Mouse (Mus musculus): ENCODE measurements around the gene Acads. TPM values are rescaled to one million over a fixed set of nuclear protein-coding genes. Genes with fewer than 3 reads are reported as not detected.
"Not testable (repeated sequence)": the region's sequence is repeated elsewhere in the genome, so short reads cannot be mapped to it uniquely, and the experiment has no call there.

The Acads gene
- total RNA-seq (2021): 10 to 100 TPM; 58.1 to 67.2 TPM
- long read RNA-seq, experiment 1, transcript Acads-201 (10 exons, 1,870 nt): major isoform, 42 of 53 reads
- long read RNA-seq, experiment 1, partial matches to known transcripts: 2 of 53 reads
- long read RNA-seq, experiment 1, other reads (novel, unspliced or antisense): 9 of 53 reads
- long read RNA-seq, experiment 2, transcript Acads-201 (10 exons, 1,870 nt): major isoform, 58 of 64 reads
- long read RNA-seq, experiment 2, partial matches to known transcripts: 3 of 64 reads
- long read RNA-seq, experiment 2, other reads (novel, unspliced or antisense): 3 of 64 reads

DNA sequence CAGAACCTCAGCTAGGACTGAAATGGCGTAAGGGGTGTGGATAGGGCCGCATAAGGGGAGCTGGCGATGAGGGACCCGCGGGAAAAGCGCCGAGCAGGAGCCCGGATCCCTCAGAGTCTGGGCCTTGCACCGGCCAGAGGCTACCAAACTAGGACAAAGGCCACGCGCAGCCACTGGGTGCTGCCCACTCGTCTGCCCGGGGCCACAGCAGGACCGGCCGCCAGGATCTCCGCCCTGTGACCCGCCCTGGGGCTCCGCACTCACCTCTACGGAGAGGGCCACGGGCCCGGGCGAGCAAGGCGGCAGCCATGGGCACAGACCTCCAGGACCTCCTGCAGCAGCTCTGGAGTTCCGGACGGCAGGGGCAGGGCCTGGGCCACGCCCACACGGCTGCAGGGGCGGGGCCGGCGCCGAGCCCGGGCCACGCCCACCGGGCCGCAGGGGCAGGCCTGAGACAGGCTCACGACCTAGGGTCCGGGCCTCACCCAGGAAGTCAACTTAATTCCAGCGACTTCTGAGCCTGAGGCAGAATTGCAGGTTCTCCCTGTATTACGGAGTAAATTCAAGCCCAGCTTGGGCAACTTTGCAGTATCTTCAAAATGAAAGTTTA is at the start of gene Acads:
Gene Acads, minus strand, starts transcription at position 386 of the 610 bp plus-strand sequence.
- intact Hi-C loops (cut with DNase I; ENCODE audit: low total_unique reads): no loop called here
- DNase-seq: peak; percentile 80

DNA sequence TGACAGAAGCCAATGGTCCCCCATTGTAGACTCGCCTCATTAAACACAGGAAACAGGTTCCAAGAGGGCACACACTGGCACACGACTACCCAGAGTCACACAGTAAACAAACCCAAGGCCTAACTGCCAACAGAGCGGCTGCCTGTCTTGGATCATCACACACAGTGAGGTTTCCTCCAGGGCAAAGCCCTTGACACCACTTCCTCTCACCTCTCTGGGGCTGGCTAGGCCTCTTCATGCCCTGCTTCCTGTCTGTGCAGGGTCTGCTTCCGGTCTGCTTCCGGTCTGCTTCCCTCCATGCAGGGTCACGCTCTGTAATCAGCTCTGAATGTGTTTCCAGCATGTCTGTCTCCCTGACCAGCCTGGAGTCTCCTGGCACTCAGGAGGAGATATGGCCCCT is 48.2 kb upstream of the Acads start:
- intact Hi-C loops (cut with DNase I; ENCODE audit: low total_unique reads): no loop called here
- no peak for DNase-seq

DNA sequence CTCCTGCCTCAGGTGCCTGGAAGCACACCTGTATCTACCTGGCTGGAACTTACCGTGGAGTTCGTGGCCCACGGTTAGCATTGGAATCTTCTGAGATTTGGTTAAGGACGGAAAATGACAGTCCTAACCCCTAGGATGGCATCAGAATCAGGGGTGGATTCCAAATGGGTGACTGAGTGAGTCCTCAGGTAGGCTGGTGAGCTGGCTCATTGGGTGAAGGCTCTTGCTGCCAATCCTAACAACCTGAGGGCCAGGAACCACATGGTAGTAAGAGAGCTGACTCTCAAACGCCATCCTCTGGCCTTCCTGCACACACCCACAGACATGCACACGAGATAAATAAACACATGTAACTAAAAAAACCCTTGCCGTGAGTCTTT is 47.7 kb upstream of the Acads start:
- no peak for DNase-seq
- intact Hi-C loops (cut with DNase I; ENCODE audit: low total_unique reads): no loop called here

DNA sequence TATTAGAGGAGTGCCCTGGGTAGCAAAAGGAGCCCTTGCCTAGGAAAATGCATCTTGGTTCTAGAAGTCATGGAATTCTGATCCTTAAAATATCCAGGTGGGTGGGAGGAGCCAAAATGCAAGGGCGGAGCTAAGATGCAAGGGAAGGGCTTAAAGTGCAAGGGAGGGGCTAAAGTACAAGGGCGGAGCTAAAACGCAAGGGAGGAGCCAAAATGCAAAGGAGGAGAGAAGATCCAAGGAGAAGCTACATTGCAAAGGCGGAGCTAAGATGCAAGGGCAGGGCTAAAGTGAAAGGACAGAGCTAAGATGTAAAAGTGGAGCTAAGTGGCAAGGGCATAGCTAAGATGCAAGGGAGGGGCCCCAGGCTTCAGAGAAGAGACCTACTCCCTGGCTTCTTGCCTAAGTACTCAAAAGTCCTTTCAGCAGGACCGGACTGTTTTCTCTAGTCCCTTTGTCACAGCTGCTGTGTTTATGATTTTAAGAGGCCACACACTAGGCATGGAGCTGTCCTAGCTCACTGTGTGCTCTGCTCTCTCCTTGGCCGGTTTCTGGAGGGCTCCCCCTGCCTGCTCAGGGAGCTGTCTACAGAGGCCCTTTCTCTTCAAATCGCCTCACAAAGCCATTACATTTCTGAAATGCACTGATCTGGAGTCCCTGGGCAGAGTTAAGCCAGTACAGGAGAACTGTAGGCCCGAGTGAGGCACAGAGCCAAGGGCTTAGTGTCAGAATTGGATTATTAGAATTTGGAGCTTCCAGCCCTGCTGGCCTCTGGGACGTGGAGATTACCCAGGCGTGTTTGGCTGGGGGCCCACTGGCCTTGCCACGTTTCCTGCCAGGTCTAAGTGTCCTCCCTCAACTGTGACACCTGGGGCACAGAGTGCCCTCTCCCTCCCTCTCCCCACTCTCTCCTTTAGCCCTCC is 47.0 kb upstream of the Acads start:
- DNase-seq: no peak
- intact Hi-C loops (cut with DNase I; ENCODE audit: low total_unique reads): no loop called here

DNA sequence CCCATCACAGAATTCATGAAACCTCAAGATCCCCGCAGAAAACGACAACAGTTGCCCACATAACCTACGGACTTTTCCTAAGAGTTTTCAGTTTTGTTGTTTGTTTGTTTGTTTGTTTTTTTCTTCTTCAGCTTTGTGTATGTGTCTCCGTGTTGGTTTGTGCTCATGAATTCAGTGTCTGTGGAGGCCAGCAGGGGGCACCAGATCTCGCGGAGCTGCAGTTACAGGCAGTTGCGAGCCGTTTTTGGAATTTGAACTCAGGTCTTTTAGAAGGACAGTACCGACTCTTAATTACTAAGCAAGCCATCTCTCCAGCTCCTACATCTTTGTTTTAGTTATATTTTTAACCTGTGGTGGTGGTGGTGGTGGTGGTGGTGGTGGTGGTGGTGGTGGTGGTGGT is 46.2 kb upstream of the Acads start:
- DNase-seq: no peak
- intact Hi-C loops (cut with DNase I; ENCODE audit: low total_unique reads): no loop called here

DNA sequence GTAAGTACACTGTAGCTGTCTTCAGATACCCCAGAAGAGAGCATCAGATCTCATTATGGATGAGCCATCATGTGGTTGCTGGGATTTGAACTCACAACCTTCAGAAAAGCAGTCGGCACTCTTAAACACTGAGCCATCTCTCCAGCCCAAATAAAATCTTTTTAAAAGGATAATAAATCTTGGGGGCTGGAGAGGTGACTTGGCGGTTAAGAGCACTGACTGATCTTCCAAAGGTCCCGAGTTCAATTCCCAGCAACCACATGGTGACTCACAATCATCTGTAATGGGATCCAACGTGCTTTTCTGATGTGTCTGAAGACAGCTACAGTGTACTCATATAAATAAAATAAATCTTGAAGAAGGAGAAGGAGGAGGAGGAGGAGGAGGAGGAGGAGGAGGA is 45.3 kb upstream of the Acads start:
- not testable (repeated sequence) for DNase-seq
- intact Hi-C loops (cut with DNase I; ENCODE audit: low total_unique reads): loop anchor here (5.0 kb wide), 1 partner anchor 37 kb away; no protein-coding TSS in a partner anchor

DNA sequence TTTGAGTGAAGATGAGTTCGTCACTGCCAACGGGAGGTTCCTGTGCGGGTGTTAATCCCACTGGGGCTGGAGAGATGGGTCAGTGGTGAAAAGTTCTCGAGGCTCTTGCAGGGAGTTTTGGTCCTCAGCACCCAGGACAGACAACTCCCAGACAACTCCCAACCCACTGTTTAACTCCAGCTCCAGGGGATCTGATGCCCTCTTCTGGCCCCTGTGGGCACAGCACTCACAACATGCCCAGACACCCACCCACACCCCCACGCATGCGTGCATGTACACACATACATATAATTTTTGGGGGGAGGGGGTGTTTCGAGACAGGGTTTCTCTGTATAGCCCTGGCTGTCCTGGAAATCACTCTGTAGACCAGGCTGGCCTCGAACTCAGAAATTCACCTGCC is 44.4 kb upstream of the Acads start:
- intact Hi-C loops (cut with DNase I; ENCODE audit: low total_unique reads): loop anchor here (5.0 kb wide), 1 partner anchor 36 kb away; no protein-coding TSS in a partner anchor
- peak; percentile 66 for DNase-seq

DNA sequence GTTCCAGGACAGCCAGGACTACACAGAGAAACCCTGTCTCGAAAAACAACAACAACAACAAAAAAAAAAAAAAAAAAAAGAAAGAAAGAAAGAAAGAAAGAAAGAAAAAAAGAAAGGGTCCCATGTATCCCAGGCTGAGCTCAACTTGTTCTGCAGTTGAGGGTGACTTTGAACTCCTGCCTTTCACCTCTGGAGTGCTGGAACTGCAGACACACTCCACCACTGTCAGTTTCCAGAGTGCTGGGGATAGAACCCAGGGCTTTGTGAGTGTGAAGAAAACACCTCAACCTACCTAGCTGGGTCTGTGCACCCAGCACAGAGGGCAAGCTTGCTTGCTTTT is 42.8 kb upstream of the Acads start:
- DNase-seq: not testable (repeated sequence)
- intact Hi-C loops (cut with DNase I; ENCODE audit: low total_unique reads): loop anchor here (5.0 kb wide), 1 partner anchor 35 kb away; no protein-coding TSS in a partner anchor

DNA sequence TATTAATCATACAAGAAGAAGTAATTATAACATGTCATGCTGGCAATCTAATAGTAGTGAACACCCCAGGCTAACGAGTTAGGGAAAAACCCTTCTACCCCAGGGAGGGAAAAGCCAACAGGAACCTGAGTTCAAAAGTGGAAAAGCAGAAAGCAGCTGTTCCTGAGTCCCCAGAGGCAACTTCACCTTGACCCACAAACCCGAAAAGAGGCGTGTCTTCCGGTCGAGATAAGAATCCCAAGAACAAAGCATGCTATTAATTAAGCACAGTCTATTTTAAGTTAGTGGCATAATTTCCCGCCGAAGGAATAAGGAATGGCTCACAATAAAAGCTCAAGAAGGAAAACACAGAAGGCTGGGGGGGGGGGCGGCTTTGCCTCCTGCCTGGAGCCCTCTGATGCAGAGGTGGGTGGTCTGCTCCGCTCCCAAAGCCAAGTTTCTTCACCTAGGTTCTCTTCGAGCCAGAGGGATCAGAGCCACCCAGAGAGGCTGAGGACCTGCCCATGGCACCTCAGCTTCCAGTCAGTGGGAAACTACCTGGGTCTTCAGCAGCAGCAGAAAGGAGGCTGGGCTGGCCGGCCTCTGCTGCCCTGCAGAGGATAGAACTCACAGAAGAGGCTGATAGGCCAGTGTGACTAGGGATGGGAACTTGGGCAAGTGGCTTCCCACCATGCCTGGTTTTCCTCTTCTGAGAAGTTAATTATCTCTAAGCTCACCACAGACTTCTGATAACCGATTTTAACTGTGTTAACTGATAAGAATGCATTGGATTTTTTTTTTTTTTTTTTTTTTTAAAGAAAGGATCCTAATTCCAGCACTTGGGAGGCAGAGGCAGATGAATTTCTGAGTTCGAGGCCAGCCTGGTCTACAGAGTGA is 42.2 kb upstream of the Acads start:
- no peak for DNase-seq
- intact Hi-C loops (cut with DNase I; ENCODE audit: low total_unique reads): loop anchor here (5.0 kb wide), 1 partner anchor 34 kb away; no protein-coding TSS in a partner anchor

DNA sequence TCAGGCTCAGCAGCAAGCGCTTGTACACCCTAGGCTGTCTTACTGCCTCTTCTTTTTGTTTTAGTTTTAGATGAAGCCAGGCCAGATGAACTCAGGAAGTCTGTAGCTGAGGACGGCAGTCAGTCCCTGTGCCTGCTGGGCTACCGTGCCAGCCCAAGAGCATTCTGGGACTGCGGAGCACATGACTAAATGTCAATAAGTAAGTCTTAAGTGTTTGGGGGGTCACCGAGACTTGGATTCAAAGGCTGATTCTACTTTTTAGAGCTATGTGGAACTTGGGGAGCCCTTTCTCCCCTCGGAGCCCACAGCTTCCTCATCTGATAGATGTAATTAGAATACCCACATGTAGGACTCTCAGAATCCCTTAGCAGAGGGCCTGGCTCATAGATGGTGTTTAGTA is 41.5 kb upstream of the Acads start:
- intact Hi-C loops (cut with DNase I; ENCODE audit: low total_unique reads): loop anchor here (5.0 kb wide), 1 partner anchor 33 kb away; no protein-coding TSS in a partner anchor
- no peak for DNase-seq

DNA sequence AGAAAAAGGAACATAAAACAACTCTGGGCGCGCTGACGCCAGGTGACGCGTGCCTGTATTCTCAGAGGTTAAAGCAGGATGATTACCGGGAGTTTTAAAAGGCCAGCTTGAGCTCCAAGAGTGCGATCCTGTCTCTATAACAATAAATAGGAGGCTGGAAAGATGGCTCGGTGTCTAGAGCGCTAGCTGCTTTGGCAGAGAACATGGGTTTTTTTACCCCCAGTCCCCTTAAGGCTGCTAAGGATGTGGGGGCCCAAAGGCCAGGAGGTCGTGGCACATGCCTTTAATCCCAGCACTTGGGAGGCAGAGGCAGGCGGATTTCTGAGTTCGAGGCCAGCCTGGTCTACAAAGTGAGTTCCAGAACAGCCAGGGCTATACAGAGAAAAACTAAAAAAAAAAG is 40.0 kb upstream of the Acads start:
- DNase-seq: no peak
- intact Hi-C loops (cut with DNase I; ENCODE audit: low total_unique reads): no loop called here

DNA sequence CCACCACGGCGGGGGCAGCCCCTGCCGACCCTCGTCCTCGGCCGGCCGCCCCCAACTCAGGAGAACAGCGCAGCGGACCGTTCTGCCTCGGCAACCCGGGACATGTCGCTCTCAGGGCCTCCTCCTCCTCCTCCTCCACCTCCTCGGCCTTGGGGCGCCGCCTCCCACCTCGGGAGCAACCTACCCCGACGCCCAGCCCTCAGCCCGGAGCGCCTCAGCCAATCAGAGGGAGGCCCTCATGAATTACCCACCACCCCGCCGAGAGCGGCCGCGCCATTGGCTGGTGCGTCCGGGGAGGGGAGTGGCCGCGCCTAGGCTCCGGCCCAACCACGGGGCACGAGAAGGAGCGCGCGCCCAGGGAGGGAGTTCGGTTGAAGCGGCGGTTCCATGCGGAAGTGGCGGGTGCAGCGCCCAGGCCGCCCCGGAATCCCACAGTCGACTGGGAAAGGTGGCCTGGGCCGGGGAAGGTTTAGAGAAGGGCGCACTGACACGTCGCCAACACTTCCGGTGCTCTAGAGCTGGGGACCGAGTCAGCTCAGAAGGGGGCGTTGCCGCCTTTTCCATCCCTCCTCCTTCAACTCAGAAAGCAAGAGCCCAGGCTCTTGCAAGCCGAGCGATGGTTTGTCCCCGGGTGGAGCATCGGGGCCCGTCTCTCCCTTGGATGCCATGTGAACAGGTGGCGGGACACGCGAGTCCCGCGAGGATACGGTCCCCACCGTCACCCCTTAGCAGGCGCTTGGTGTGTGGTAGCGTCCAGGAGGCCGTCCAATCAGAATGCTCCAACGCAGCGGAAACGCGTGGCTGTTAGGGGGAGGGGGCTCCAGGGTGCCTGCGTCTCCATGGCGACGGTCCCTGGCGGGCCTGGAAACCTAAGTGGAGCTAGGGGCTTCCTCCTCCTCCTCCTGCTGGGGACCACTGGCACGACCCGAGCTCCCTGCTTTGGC is 39.2 kb upstream of the Acads start, which contains the start of gene Mlec:
Gene Mlec, minus strand, starts transcription at position 140 of the 944 bp plus-strand sequence.
- intact Hi-C loops (cut with DNase I; ENCODE audit: low total_unique reads): no loop called here
- peak; percentile 99 for DNase-seq

DNA sequence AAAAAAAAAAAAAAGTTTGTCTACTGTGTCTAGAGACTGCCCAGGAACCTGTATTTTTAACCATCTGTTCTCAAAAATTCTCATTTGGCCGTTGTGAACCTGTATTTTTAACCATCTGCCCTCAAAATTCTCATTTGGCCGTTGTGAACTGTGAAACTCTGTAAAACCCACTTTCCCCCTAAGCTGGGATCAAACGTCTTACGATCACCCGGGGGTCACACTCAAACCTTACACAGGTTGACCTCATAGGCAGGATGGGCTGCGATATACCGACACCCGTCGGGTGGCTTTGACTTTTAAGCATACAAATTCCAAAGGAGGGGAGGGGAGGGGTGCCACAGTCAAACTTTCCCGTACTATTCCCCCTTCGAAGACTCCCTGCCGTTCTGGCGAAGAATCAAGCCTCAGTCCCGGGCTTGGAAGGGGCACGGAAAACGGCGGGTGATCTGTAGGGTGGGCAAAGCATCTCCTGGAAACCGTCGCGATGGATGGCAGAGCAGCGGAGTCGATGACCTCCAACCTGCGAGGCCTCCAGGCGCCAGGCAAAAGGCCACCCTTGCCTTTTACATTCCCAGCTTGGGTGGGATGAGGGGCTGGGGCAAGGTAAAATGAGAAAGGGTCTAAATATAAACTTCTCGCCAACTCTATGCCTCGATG is 37.9 kb upstream of the Acads start:
- intact Hi-C loops (cut with DNase I; ENCODE audit: low total_unique reads): no loop called here
- DNase-seq: no peak

DNA sequence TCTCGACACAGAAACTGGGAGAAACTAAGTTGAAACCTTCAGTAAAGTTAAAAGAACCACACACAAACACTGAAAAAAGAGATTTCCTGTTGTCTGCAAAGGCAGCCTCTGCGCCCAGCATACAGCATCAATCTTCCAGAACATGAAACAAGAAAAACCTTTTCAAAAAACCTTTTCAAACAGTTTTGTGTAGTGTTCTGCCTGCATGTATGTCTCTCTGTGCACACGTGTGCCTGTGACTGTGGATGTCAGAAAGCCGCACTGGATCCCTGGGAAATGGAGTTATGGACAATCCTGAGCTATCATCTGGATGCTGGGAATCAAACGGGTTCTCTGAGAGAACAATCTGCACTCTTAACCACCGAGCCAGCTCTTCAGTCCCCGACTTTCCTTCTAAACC is 37.3 kb upstream of the Acads start:
- intact Hi-C loops (cut with DNase I; ENCODE audit: low total_unique reads): no loop called here

DNA sequence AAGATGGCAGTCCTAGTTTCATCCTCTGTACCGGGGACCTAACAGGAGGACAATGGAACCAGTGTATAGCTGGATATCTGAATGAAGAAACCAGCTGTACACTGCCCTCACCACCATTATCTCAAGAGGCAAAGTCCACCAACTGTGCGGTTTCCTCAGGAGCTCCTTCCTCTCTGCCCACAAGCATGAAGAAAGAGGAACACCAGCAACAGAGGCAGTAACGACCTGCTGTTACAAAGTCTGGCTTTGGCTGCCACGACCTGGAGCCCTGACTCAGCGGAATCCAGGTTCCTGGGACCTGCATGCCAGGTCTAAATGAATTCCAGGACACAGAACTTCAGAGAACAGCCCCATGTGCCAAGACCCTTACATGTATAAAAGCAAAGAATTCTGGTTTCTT is 36.7 kb upstream of the Acads start:
- intact Hi-C loops (cut with DNase I; ENCODE audit: low total_unique reads): no loop called here
- no peak for DNase-seq

More for the DNA sequence above, 37.3 kb upstream of the Acads start:
- DNase-seq: no peak

DNA sequence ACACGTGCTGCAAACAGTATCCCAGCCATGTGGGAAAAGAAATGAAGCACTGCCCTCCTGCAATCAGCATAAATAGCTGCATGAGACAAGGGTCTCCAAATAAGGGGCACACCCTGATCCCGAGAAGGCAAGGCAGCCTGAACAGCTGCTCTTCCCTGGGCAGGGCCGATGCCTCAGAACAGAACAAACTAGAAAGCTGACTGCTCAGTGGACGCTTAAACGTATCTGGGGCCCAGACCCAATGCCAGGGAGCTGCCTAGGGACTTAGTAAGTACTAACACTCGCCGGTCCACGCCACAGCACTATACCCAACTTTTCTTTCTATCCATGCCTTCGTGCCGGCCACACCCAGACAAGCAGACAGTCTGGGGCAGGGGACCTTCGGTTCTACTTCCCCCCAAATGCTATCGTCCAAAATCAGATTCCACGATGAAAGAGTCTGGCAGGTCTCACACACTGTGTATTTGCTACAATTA is 36.0 kb upstream of the Acads start:
- intact Hi-C loops (cut with DNase I; ENCODE audit: low total_unique reads): no loop called here
- no peak for DNase-seq

DNA sequence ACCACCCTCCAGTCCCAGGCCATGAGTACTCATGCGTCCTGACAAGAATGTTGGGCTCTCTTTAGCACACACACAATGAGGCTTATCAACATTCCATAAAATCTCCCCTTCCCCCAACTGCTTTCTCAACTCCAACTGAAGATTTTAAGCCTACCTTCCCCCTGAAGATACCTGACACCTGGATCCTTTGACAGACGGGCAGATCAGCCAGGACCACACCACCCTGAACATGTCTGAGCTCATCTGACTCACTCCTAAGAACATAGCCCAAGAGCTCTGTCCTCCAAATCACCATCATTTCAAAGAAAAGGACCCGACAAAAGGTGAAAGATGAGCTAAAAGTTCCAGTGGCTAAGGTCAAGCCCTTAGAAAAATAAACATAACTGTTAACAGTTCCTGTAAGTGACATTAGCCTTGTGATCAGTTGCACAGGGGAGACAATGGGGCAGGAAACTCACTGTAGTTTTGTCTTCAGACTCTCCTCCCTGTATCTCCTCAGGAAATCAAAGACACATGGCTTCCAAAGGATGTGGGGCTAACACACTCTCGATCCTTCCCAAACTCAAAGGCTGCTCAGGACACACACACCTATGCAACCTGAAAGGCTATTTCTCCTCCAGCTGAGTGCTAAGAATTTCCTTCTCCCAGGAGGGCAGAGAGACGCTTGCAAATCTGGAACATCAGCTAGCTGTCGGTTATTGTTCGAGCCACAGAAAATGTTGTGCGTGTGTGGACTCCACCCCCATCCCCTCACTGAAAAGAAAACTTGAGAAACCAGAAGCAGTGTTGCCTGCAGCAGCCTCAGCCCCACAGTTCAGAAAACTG is 33.2 kb upstream of the Acads start:
- intact Hi-C loops (cut with DNase I; ENCODE audit: low total_unique reads): no loop called here
- no peak for DNase-seq
